Mouse (Mus musculus): Measurements from ENCODE around the gene 9330182L06Rik. TPM values are rescaled to one million over a fixed set of nuclear protein-coding genes. Genes with fewer than 3 reads are reported as not detected.

The 9330182L06Rik gene
- polyA plus RNA-seq, 1 experiment = 0.81 TPM

DNA sequence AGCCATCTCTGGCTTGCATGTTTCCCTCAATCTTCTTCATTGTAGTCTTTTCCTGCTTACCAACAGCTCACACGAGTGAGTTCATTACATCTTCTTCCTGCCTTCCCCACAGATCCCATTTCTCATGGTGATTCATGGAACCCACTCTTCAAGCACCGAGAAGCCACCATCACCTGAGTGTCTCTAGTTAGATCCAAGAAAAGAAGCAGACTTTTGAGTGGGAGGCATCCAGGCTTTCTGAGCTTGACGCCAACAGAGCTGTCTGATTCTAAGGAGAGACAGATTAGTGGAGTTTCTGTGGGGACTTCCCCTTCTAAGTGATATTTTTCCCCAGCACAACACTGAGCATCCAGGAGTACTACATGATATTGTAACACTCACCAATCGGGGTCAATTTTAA lies 259.6 kb downstream of the 9330182L06Rik start:
- peaks cover 2% of the 10 kb centered on the region; the same call in 1 of the 2 replicates for H3K4me1 ChIP-seq (ENCODE audit: control insufficient read depth, insufficient read depth, low read length)
- no peak overlapping the region for H3K4me3 ChIP-seq (ENCODE audit: control insufficient read depth, low read depth, low read length)
- H3K36me3 ChIP-seq (ENCODE audit: control insufficient read depth, insufficient read depth, low read length) = no peaks in the 10 kb centered on the region
- no peaks in the 10 kb centered on the region for H3K27me3 ChIP-seq (ENCODE audit: control insufficient read depth, insufficient read depth, low read length)
- TF ChIP-seq CTCF (IDR thresholded peaks at IDR 0.05; ENCODE audit: control insufficient read depth, insufficient read depth, insufficient replicate concordance, low read depth, low read length) (no peak), POLR2A (IDR thresholded peaks at IDR 0.05; ENCODE audit: control insufficient read depth, low read depth, low read length) (no peak)
- H3K27ac ChIP-seq (ENCODE audit: control insufficient read depth, insufficient read depth, low read depth, low read length) = no peak overlapping the region

Other genes with a start within 250 kb of the 9330182L06Rik start
- 38.0 and 63.9 TPM in 2 replicates for gene Tmem243, start 165.4 kb upstream of the 9330182L06Rik start, polyA plus RNA-seq (2012; rRNA removed)
- 12.8 and 16.8 TPM in 2 replicates for gene Dmtf1, start 104.3 kb upstream of the 9330182L06Rik start, polyA plus RNA-seq (2012; rRNA removed)

Measured in testis, adult 2 months (tissue).